9 mouse cellular contexts compared by ENCODE assay signal in genomic region chr9:74110461-74110816, GRCm38 (mm10). TPM values are rescaled to one million over a fixed set of nuclear protein-coding genes. Genes with fewer than 3 reads are reported as not detected.
DNase-seq lines count a peak whose midpoint lies in the region; ATAC-seq lines count a peak whose summit lies in the region.
"Had no signal": no experiment of that assay in that cellular context is flagged by ENCODE, and none has a peak within 500 bp of the region (broad histone marks: within the 10 kb centered on the region; RNA-seq: fewer than 3 reads in every experiment).

No protein-coding gene starts in this region.

- peak overlapping the region; percentile 88 for H3K4me2 ChIP-seq in heart, embryonic 14.5 days (ENCODE audit: low read length)
- H3K4me2 ChIP-seq in hindbrain, embryonic 16.5 days (ENCODE audit: low read length): peak overlapping the region; percentile 49
- H3K4me2 ChIP-seq in midbrain, embryonic 15.5 days: peak overlapping the region; percentile 32

- peak overlapping the region; percentile 67 for H3K9ac ChIP-seq in heart, embryonic 14.5 days (ENCODE audit: low read length)
- no peak overlapping the region for H3K9ac ChIP-seq in hindbrain, embryonic 16.5 days (ENCODE audit: low read depth, low read length)
- no peak overlapping the region for H3K9ac ChIP-seq in midbrain, embryonic 15.5 days

- 3% methylated on average over 7 of the region's 7 CpGs for WGBS in heart, embryonic 14.5 days
- WGBS in hindbrain, embryonic 16.5 days: 5% methylated on average over 7 of the region's 7 CpGs
- 1% methylated on average over 7 of the region's 7 CpGs for WGBS in midbrain, embryonic 15.5 days

- H3K4me3 ChIP-seq in heart, embryonic 14.5 days (ENCODE audit: control insufficient read depth in 1 of 2, insufficient read depth in 1 of 2, low read depth in 1 of 2, low read length in 2 of 2): peak overlapping the region; percentile 38 to 44
- peak overlapping the region; percentile 31 for H3K4me3 ChIP-seq in hindbrain, embryonic 16.5 days (ENCODE audit: low read length)
- H3K4me3 ChIP-seq in midbrain, embryonic 15.5 days: peak overlapping the region; percentile 7; the same call in 1 of the 2 replicates

- H3K4me1 ChIP-seq in heart, embryonic 14.5 days (ENCODE audit: control insufficient read depth in 2 of 2, insufficient read depth in 2 of 2, low read length in 2 of 2): peaks cover 7% of the 10 kb centered on the region in 2 experiments; a peak in 3 of 4 replicates
- H3K4me1 ChIP-seq in hindbrain, embryonic 16.5 days (ENCODE audit: control insufficient read depth, insufficient read depth, low read depth, low read length): no peaks in the 10 kb centered on the region
- H3K4me1 ChIP-seq in midbrain, embryonic 15.5 days: peaks cover 4% of the 10 kb centered on the region

- H3K36me3 ChIP-seq in heart, embryonic 14.5 days (ENCODE audit: control insufficient read depth, insufficient read depth, low read length): no peaks in the 10 kb centered on the region
- no peaks in the 10 kb centered on the region for H3K36me3 ChIP-seq in hindbrain, embryonic 16.5 days (ENCODE audit: control insufficient read depth, insufficient read depth, low read length)
- H3K36me3 ChIP-seq in midbrain, embryonic 15.5 days (replicated peaks): no peaks in the 10 kb centered on the region

- H3K27me3 ChIP-seq in heart, embryonic 14.5 days (ENCODE audit: control insufficient read depth, insufficient read depth, low read length): no peaks in the 10 kb centered on the region
- H3K27me3 ChIP-seq in hindbrain, embryonic 16.5 days (replicated peaks; ENCODE audit: control insufficient read depth, insufficient read depth, low read length): peaks cover 3% of the 10 kb centered on the region; the same call in 1 of the 2 replicates
- H3K27me3 ChIP-seq in midbrain, embryonic 15.5 days (replicated peaks): no peaks in the 10 kb centered on the region; the same call in 1 of the 2 replicates

- no peak for DNase-seq in heart, adult 8-10 months (ENCODE audit: low spot score)
- DNase-seq in embryo, embryonic 10.5 days (ENCODE audit: low spot score): peak; percentile 24
- DNase-seq in adrenal gland, adult 18-20 months (ENCODE audit: low spot score in 2 of 2): no peak
- no peak for DNase-seq in adrenal gland, postnatal 4 days (ENCODE audit: low spot score in 2 of 2)
- DNase-seq: right cerebral cortex, adult 18-20 months had no signal

- H3K9me3 ChIP-seq in heart, embryonic 14.5 days (ENCODE audit: control insufficient read depth, low read length): no peaks in the 10 kb centered on the region
- H3K9me3 ChIP-seq in hindbrain, embryonic 16.5 days (ENCODE audit: control insufficient read depth, low read length): no peaks in the 10 kb centered on the region
- no peaks in the 10 kb centered on the region for H3K9me3 ChIP-seq in midbrain, embryonic 15.5 days

- ATAC-seq in heart, embryonic 14.5 days (ENCODE audit: insufficient number of reproducible peaks, insufficient read depth, low FRiP score, low read depth): no peak
- ATAC-seq in hindbrain, embryonic 16.5 days: no peak
- ATAC-seq in midbrain, embryonic 15.5 days (replicated peaks): no peak
- ATAC-seq in erythroid progenitor cell, adult 5-6 weeks (replicated peaks; ENCODE audit: low FRiP score, poor library complexity, severe bottlenecking): no peak

- no peak overlapping the region for H3K27ac ChIP-seq in heart, embryonic 14.5 days (replicated peaks in 1 of 2; ENCODE audit: control insufficient read depth in 1 of 2, insufficient read depth in 1 of 2, low read depth in 2 of 2, low read length in 2 of 2)
- no peak overlapping the region for H3K27ac ChIP-seq in hindbrain, embryonic 16.5 days (ENCODE audit: low read depth, low read length)
- no peak overlapping the region for H3K27ac ChIP-seq in midbrain, embryonic 15.5 days

RNA-seq across cellular contexts. Expression of gene Wdr72, which starts 0.3 kb away (rescaled TPM):
- polyA plus RNA-seq in heart, embryonic 14.5 days (2014; fragmentation: Nextera tagmentation; extraction: Ambion mirVana): 2.1 and 2.3 TPM in 2 replicates
- under 1 TPM; 0.06 to 0.14 (median 0.11) TPM for total RNA-seq in heart, adult 8-10 months (2022)
- polyA plus RNA-seq in hindbrain, embryonic 16.5 days (2015; fragmentation: Nextera tagmentation; extraction: Ambion mirVana): 0.73 and 0.95 TPM in 2 replicates
- 0.35 and 0.61 TPM in 2 replicates for polyA plus RNA-seq in midbrain, embryonic 15.5 days (2015; fragmentation: Nextera tagmentation; extraction: Ambion mirVana)
- under 1 TPM in 1 of 2 experiments, not detected in 1; 0.07 TPM for total RNA-seq in adrenal gland, adult 18-20 months (2021)
- total RNA-seq in erythroid progenitor cell, adult 5-6 weeks (2015; ENCODE audit: low replicate concordance): not detected in 2 replicates
- not detected in 2 replicates for total RNA-seq in erythroid progenitor cell, adult 5-6 weeks (2017; ENCODE audit: low replicate concordance)
- 1 to 10 TPM in 1 of 2 experiments, under 1 TPM in 1; 0.17 to 1.1 TPM for total RNA-seq in adrenal gland, postnatal 4 days (2021)

Comparison
In these comparisons a context has a peak if more than half of its experiments do, and no peak if none do; other contexts are left out.
1. H3K4me2 ChIP-seq: peak in every context shown above with its lines; median percentile 88 in heart, embryonic 14.5 days; 49 in hindbrain, embryonic 16.5 days; 32 in midbrain, embryonic 15.5 days.